Mouse (Mus musculus) liver, postnatal 0 days (tissue): ENCODE results near the gene Xpo5. TPM values are rescaled to one million over a fixed set of nuclear protein-coding genes. Genes with fewer than 3 reads are reported as not detected.
A peak's percentile ranks its signal among the peaks of the same experiment; 100 is the strongest.

Source experiments
- ATAC-seq: fragments of 200-750 bp; cut with Nextera tagmentation; 2 replicates; pipeline ENCODE4 v1.8.0; 2017; ENCODE audit warnings: mild to moderate bottlenecking, moderate library complexity
- DNase-seq: peaks from one replicate; pipeline ENCODE4 v3.0.0-alpha.2; 2016
- H3K27ac ChIP-seq: fragments of 300-500 bp; sonication (generic); 2 replicates; pipeline ENCODE4 v1.5.1; 2014; ENCODE audit warnings: antibody characterized with exemption, moderate library complexity, mild to moderate bottlenecking, low read depth
- H3K27me3 ChIP-seq: fragments of 300-500 bp; sonication (generic); 2 replicates; pipeline ENCODE4 v1.6.1; 2014; ENCODE audit warnings: low read length, control low read depth, mixed read lengths; ENCODE audit not compliant: insufficient read depth
- H3K36me3 ChIP-seq: fragments of 300-500 bp; sonication (generic); replicated peaks from 2 replicates; pipeline ENCODE4 v1.6.1; 2014; ENCODE audit warnings: mild to moderate bottlenecking, control low read depth, low read length, moderate library complexity, mixed read lengths; ENCODE audit not compliant: insufficient read depth
- H3K4me1 ChIP-seq: fragments of 300-500 bp; sonication (generic); 2 replicates; pipeline ENCODE4 v1.6.1; 2014; ENCODE audit warnings: antibody characterized with exemption, mild to moderate bottlenecking, control low read depth; ENCODE audit not compliant: insufficient read depth
- H3K4me2 ChIP-seq: fragments of 300-500 bp; sonication (generic); 2 replicates; pipeline ENCODE4 v1.6.1; 2014; ENCODE audit warnings: low read depth, mild to moderate bottlenecking, low read length, moderate library complexity, mixed read lengths
- H3K4me3 ChIP-seq: fragments of 300-500 bp; sonication (generic); 2 replicates; pipeline ENCODE4 v1.5.1; 2014; ENCODE audit warnings: low read depth, low read length
- H3K9ac ChIP-seq: fragments of 300-500 bp; sonication (generic); replicated peaks from 2 replicates; pipeline ENCODE4 v1.6.1; 2014; ENCODE audit warnings: mild to moderate bottlenecking, moderate library complexity
- H3K9me3 ChIP-seq: fragments of 300-500 bp; sonication (generic); 2 replicates; pipeline ENCODE4 v1.6.1; 2016; ENCODE audit warnings: mild to moderate bottlenecking, control low read depth, low read length, mixed read lengths
- CTCF ChIP-seq: sonication (generic); IDR thresholded peaks from 2 replicates; pipeline ENCODE4 v1.5.1; 2016; ENCODE audit warnings: antibody characterized with exemption, low read depth
- EP300 ChIP-seq: IDR thresholded peaks from 2 replicates; pipeline ENCODE4 v1.6.1; 2016; ENCODE audit warnings: antibody characterized with exemption, low read depth, mild to moderate bottlenecking
- WGBS: fragments of 180-500 bp; shearing (Covaris S2); extraction: QIAGEN DNeasy Blood & Tissue Kit; methylation state at CpG from one replicate; pipeline ENCODE4 v1.1.7; 2014; ENCODE audit not compliant: insufficient replicate concordance; 5-methylcytosine and 5-hydroxymethylcytosine counted together
- polyA plus RNA-seq: library from polyadenylated mRNA; unstranded; fragments of >200 nt; fragmentation: Nextera tagmentation; extraction: Ambion mirVana; gene quantifications from 2 replicates; pipeline ENCODE4 v1.2.1, GENCODE M21; 2015

Gene Xpo5
- polyA plus RNA-seq, result 7.4 and 8.7 TPM in 2 replicates

DNA sequence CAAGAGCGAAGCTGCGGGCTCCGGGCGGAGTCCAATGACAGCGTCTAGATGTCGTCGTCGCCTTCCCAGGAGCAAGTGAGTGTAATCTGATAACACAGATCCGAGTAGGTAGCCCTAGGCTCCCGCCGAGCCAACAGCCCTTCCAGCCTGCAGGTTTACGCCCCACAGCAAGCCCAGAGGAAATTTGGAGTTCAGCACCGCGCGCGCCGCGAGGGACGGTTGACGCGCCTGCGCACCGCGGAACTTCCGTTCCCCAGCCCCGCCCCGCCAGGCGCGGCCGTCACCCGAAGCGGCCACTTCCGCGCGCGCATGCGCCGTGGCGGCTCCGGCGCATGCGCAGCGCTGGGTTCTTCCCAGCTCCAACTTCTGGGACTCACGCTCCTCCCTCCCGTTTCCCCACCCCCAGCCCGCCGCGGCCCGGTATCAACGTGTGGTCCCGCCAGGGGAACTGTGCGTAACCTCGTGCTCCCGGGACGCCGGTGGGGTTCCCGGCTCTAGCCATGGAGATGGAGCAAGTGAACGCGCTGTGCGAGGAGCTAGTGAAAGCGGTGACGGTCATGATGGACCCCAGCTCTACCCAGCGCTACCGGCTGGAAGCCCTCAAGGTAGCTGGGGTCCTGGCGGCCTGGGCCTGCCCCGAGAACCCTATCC lies at the start of gene Xpo5, which contains the start of gene Polh:
TSS of gene Xpo5 (plus strand) at position 362 of the 651 bp plus-strand sequence.
TSS of gene Polh (minus strand) at position 225 of the 651 bp plus-strand sequence.
- Histone ChIP-seq H3K27ac (peak within 1 kb of the TSS; percentile 92), H3K9ac (peak within 1 kb of the TSS; percentile 84), H3K4me3 (peak within 1 kb of the TSS; percentile 88), H3K36me3 (peaks cover 33% of the 10 kb centered on the region), H3K4me1 (peaks cover 24% of the 10 kb centered on the region), H3K27me3 (no peaks in the 10 kb centered on the region), H3K4me2 (peak within 1 kb of the TSS; percentile 93), H3K9me3 (no peaks in the 10 kb centered on the region)
- under 1% methylated on average over 66 of the region's 66 CpGs for WGBS
- peak; percentile 96 for ATAC-seq
- DNase-seq, result peak; percentile 96
- TF ChIP-seq CTCF (0 out of 2 replicates have a peak, but pooled peaks have one; percentile 3), EP300 (no peak)

DNA sequence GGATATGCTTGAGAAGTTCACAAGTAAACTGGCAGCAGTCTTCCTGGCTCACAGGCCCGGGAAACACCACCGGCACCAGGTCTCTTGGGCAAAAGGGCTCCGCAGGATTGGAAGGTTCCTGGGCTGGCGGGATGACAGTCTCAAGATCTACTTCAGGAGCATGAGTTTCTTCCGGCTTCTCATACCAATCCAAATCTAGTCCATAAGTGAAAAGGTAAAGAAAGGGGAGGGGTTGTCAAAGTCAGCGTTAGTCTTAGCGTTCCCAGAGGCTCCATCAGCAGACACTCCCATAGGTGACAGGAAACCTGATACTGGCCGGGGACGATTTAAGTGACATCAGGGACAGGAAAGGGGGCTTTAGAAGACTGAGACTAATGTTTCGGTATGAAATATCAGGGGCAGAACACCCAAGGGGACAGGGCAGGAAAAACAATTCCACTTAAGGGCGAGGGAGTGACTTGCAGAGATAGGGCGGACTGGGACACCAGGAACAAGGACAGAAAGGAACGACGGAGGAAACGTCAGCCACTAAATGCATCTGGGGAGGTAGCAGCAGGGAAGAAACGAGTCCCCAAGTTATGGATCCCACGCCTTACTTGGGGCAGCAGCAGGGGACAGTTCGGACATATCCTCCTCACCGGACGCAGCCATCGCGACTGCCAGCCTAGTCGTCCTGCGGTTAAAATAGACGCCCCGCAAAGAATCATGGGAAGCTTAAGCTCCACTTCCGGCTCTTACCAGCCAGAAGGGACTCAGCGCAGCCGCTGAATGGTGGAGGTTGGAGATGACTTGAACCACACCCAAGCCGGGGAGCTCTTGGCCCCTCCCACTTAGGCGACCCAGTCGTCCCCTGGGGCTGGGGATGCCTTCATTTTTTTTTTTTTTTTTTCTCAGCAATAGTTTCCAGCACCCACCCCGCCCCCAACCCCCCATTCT lies 49.5 kb upstream of the Xpo5 start, which contains the start of gene Mad2l1bp:
TSS of gene Mad2l1bp (minus strand) at position 707 of the 936 bp plus-strand sequence.
- Histone ChIP-seq H3K9ac (peak within 1 kb of the TSS; percentile 84), H3K27me3 (no peaks in the 10 kb centered on the region), H3K27ac (peak within 1 kb of the TSS; percentile 79), H3K9me3 (no peaks in the 10 kb centered on the region), H3K4me2 (peak within 1 kb of the TSS; percentile 87), H3K36me3 (peaks cover 19% of the 10 kb centered on the region), H3K4me3 (peak within 1 kb of the TSS; percentile 75), H3K4me1 (peaks cover 30% of the 10 kb centered on the region)
- 3% methylated on average over 32 of the region's 33 CpGs for whole genome bisulfite sequencing
- DNase-seq, result peak; percentile 91
- TF ChIP-seq EP300, result peak; percentile 45; the same call in 1 of the 2 replicates
- no peak for TF ChIP-seq CTCF
- peak; percentile 87 for ATAC-seq

DNA sequence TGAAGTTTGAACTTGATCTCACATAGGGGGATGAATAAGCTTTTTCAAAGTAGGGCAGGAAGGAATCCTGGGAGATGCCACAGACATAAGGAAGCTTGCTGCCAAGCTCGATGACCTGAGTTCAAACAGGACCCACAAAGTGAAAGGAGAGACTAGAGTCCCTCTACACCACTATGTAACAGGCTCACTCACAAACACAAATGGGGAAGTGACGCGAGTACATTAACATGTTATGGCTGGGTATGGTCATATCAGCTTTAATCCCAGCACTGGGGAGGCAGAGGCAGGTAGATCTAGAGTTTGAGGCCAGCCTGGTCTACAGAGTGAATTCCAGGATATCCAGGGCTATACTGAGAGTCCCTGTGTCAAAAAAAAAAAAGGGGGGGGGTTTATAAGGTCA lies 48.2 kb upstream of the Xpo5 start:
- TF ChIP-seq CTCF, result no peak
- TF ChIP-seq EP300, result no peak
- Histone ChIP-seq H3K9me3 (no peaks in the 10 kb centered on the region), H3K27ac (no peak overlapping the region), H3K4me2 (no peak overlapping the region), H3K4me3 (no peak overlapping the region), H3K27me3 (no peaks in the 10 kb centered on the region), H3K9ac (no peak overlapping the region), H3K36me3 (peaks cover 7% of the 10 kb centered on the region; the same call in 1 of the 2 replicates), H3K4me1 (peaks cover 39% of the 10 kb centered on the region)
- ATAC-seq, result no peak
- WGBS, result 74% methylated on average over 3 of the region's 3 CpGs
- no peak for DNase-seq

DNA sequence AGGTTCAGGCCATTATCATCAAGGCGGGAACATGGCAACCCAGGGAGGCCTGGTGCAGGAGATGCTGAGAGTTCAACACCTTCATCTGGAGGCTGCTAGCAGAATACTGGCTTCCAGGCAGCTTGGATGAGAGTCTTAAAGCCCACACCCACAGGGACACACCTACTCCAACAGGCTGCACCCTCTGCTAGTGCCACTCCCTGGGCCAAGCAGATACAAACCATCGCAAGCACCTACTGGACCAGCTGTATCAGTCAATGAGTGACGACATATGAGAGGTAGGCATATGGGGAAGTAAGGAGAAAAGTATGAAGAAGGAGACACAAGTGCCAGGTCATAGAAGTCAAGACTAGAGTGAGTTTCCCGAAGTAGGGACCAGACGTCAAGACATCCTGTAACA lies 45.9 kb upstream of the Xpo5 start:
- Histone ChIP-seq H3K4me2 (peak overlapping the region; percentile 53), H3K4me1 (peaks cover 39% of the 10 kb centered on the region), H3K4me3 (no peak overlapping the region), H3K9ac (0 out of 2 replicates have a peak overlapping the region, but pooled peaks have one; percentile 12), H3K36me3 (no peaks in the 10 kb centered on the region), H3K9me3 (no peaks in the 10 kb centered on the region), H3K27me3 (no peaks in the 10 kb centered on the region), H3K27ac (peak overlapping the region; percentile 82)
- ATAC-seq (peak; percentile 14), DNase-seq (peak; percentile 51)
- TF ChIP-seq EP300 (no peak; the same call in 1 of the 2 replicates), CTCF (0 out of 2 replicates have a peak, but pooled peaks have one; percentile 3)
- WGBS, result 63% methylated on average over 5 of the region's 5 CpGs

DNA sequence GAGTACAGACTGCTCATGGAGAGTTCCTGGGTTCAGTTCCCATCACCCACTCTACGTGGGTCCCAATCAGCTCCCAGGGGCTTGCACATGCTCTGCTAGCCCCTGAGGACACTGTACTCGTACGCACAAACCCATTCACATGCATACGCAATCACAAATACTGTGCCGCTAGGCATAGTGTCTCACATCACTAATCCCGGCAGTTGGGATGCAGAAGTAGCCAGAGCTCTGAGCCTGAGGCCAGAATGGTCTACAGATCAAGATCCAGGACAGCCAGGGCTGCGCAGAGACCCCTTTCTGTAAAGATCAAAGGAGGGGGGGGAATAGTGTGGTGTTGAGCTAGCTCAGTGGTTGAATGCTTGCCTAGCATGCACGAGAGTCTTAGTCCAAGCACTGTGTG lies 45.5 kb upstream of the Xpo5 start:
- Histone ChIP-seq H3K27me3 (no peaks in the 10 kb centered on the region), H3K4me3 (no peak overlapping the region), H3K4me1 (peaks cover 44% of the 10 kb centered on the region), H3K9ac (0 out of 2 replicates have a peak overlapping the region, but pooled peaks have one; percentile 12), H3K36me3 (no peaks in the 10 kb centered on the region), H3K9me3 (no peaks in the 10 kb centered on the region), H3K27ac (peak overlapping the region; percentile 82), H3K4me2 (peak overlapping the region; percentile 50)
- DNase-seq (no peak), ATAC-seq (no peak)
- 93% methylated on average over 8 of the region's 8 CpGs for WGBS
- TF ChIP-seq CTCF (no peak), EP300 (no peak)
